Mouse (Mus musculus): ENCODE results near the gene Myo19. TPM values are rescaled to one million over a fixed set of nuclear protein-coding genes. Genes with fewer than 3 reads are reported as not detected.

Myo19 gene
- polyA plus RNA-seq (2015; fragmentation: Nextera tagmentation; extraction: Ambion mirVana) = 5.7 TPM in 2 replicates

- H3K36me3 ChIP-seq = peaks cover 41% of the 10 kb centered on the region
- peaks cover 17% of the 10 kb centered on the region for H3K4me1 ChIP-seq
- H3K9me3 ChIP-seq = no peaks in the 10 kb centered on the region
- H3K4me2 ChIP-seq = peak within 1 kb of the TSS; percentile 75
- peak within 1 kb of the TSS; percentile 85 for H3K4me3 ChIP-seq
- H3K9ac ChIP-seq = peak within 1 kb of the TSS; percentile 90
- no peaks in the 10 kb centered on the region for H3K27me3 ChIP-seq (replicated peaks)
- under 1% methylated on average over 78 of the region's 81 CpGs for WGBS
- H3K27ac ChIP-seq (replicated peaks) = peak within 1 kb of the TSS; percentile 92
- peak; percentile 93 for ATAC-seq (ENCODE audit: extremely low read depth, insufficient number of reproducible peaks, low FRiP score, low TSS enrichment)
Observed at GRCm38 (mm10) chr11:84879772-84880464, at the start of gene Myo19, which contains the start of gene Pigw. Gene Myo19 (plus strand): TSS chr11:84880148. Gene Pigw (minus strand): TSS chr11:84880285.

- Histone ChIP-seq H3K9ac (no peak overlapping the region), H3K27me3 (replicated peaks) (no peaks in the 10 kb centered on the region), H3K4me2 (no peak overlapping the region), H3K9me3 (no peaks in the 10 kb centered on the region), H3K4me1 (no peaks in the 10 kb centered on the region), H3K27ac (replicated peaks) (no peak overlapping the region), H3K4me3 (no peak overlapping the region), H3K36me3 (peaks cover 92% of the 10 kb centered on the region)
- no peak for ATAC-seq (ENCODE audit: extremely low read depth, insufficient number of reproducible peaks, low FRiP score, low TSS enrichment)
- 87% methylated on average over 2 of the region's 2 CpGs for WGBS
Observed at GRCm38 (mm10) chr11:84839330-84839729, 40.6 kb upstream of the Myo19 start.

GRCm38 (mm10) chr11:84846741-84847474 lies 33.0 kb upstream of the Myo19 start:
- no peak overlapping the region for H3K4me3 ChIP-seq
- no peaks in the 10 kb centered on the region for H3K4me1 ChIP-seq
- no peak overlapping the region for H3K4me2 ChIP-seq
- no peak overlapping the region for H3K9ac ChIP-seq
- peaks cover 84% of the 10 kb centered on the region for H3K36me3 ChIP-seq
- WGBS = 91% methylated on average over 15 of the region's 15 CpGs
- no peaks in the 10 kb centered on the region for H3K27me3 ChIP-seq (replicated peaks)
- H3K27ac ChIP-seq (replicated peaks) = no peak overlapping the region
- H3K9me3 ChIP-seq = no peaks in the 10 kb centered on the region
- ATAC-seq (ENCODE audit: extremely low read depth, insufficient number of reproducible peaks, low FRiP score, low TSS enrichment) = no peak

GRCm38 (mm10) chr11:84847475-84848090 lies 32.4 kb upstream of the Myo19 start:
- 82% methylated on average over 7 of the region's 7 CpGs for WGBS
- peaks cover 85% of the 10 kb centered on the region for H3K36me3 ChIP-seq
- no peaks in the 10 kb centered on the region for H3K27me3 ChIP-seq (replicated peaks)
- H3K27ac ChIP-seq (replicated peaks) = no peak overlapping the region
- no peaks in the 10 kb centered on the region for H3K4me1 ChIP-seq
- no peaks in the 10 kb centered on the region for H3K9me3 ChIP-seq
- no peak for ATAC-seq (ENCODE audit: extremely low read depth, insufficient number of reproducible peaks, low FRiP score, low TSS enrichment)
- no peak overlapping the region for H3K9ac ChIP-seq
- H3K4me3 ChIP-seq = no peak overlapping the region
- H3K4me2 ChIP-seq = no peak overlapping the region

- WGBS = 90% methylated on average over 6 of the region's 6 CpGs
Observed at GRCm38 (mm10) chr11:84855285-84855684, 24.7 kb upstream of the Myo19 start.

GRCm38 (mm10) chr11:84865268-84865667 lies 14.7 kb upstream of the Myo19 start:
- Histone ChIP-seq H3K4me1 (peaks cover 37% of the 10 kb centered on the region), H3K36me3 (peaks cover 41% of the 10 kb centered on the region), H3K9ac (peak overlapping the region; percentile 33; the same call in 1 of the 2 replicates), H3K9me3 (no peaks in the 10 kb centered on the region), H3K27ac (replicated peaks) (no peak overlapping the region), H3K4me2 (no peak overlapping the region), H3K27me3 (replicated peaks) (no peaks in the 10 kb centered on the region), H3K4me3 (no peak overlapping the region)
- WGBS = 59% methylated on average over 2 of the region's 2 CpGs
- ATAC-seq (ENCODE audit: extremely low read depth, insufficient number of reproducible peaks, low FRiP score, low TSS enrichment) = no peak

More at GRCm38 (mm10) chr11:84855285-84855684, 24.7 kb upstream of the Myo19 start:
- Histone ChIP-seq H3K27ac (replicated peaks) (no peak overlapping the region), H3K36me3 (peaks cover 83% of the 10 kb centered on the region), H3K9me3 (no peaks in the 10 kb centered on the region), H3K9ac (no peak overlapping the region), H3K4me3 (no peak overlapping the region), H3K27me3 (replicated peaks) (no peaks in the 10 kb centered on the region), H3K4me1 (no peaks in the 10 kb centered on the region), H3K4me2 (no peak overlapping the region)
- no peak for ATAC-seq (ENCODE audit: extremely low read depth, insufficient number of reproducible peaks, low FRiP score, low TSS enrichment)

GRCm38 (mm10) chr11:84867586-84867985 lies 12.4 kb upstream of the Myo19 start:
- no peak for ATAC-seq (ENCODE audit: extremely low read depth, insufficient number of reproducible peaks, low FRiP score, low TSS enrichment)
- Histone ChIP-seq H3K9me3 (no peaks in the 10 kb centered on the region), H3K27ac (replicated peaks) (no peak overlapping the region), H3K4me3 (peak overlapping the region; percentile 19), H3K9ac (no peak overlapping the region), H3K27me3 (replicated peaks) (no peaks in the 10 kb centered on the region), H3K4me1 (peaks cover 45% of the 10 kb centered on the region), H3K4me2 (peak overlapping the region; percentile 42), H3K36me3 (peaks cover 19% of the 10 kb centered on the region)
- 85% methylated on average over 2 of the region's 2 CpGs for WGBS

DNA sequence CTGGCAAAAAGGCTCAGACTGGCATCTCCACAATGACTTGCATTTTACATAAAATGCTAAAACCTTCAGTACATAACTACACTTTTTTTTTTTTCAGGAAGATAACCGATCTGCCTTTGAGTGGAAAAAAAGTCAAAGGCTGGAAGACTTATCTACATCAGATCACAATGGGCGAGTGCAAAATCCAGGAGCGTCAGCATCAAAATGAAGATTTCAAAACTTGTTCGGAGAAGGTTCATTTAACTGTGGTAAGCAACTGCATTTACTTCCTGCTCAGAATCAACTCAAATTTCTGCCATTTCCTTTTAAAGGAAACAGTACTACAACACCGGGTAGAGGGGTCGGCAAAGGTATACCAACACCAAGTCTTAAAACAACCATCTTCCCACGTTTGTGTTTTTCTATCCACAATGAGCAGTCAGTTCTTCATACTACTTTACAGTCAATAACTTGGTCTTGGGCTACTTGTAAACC lies 11.1 kb upstream of the Myo19 start:
- H3K36me3 ChIP-seq = peaks cover 14% of the 10 kb centered on the region
- H3K4me2 ChIP-seq = peak overlapping the region; percentile 93
- peak overlapping the region; percentile 94 for H3K27ac ChIP-seq (replicated peaks)
- H3K4me1 ChIP-seq = peaks cover 40% of the 10 kb centered on the region
- peak overlapping the region; percentile 98 for H3K9ac ChIP-seq
- H3K4me3 ChIP-seq = peak overlapping the region; percentile 97
- 8% methylated on average over 7 of the region's 7 CpGs for WGBS
- no peak for ATAC-seq (ENCODE audit: extremely low read depth, insufficient number of reproducible peaks, low FRiP score, low TSS enrichment)
- no peaks in the 10 kb centered on the region for H3K27me3 ChIP-seq (replicated peaks)
- H3K9me3 ChIP-seq = no peaks in the 10 kb centered on the region

DNA sequence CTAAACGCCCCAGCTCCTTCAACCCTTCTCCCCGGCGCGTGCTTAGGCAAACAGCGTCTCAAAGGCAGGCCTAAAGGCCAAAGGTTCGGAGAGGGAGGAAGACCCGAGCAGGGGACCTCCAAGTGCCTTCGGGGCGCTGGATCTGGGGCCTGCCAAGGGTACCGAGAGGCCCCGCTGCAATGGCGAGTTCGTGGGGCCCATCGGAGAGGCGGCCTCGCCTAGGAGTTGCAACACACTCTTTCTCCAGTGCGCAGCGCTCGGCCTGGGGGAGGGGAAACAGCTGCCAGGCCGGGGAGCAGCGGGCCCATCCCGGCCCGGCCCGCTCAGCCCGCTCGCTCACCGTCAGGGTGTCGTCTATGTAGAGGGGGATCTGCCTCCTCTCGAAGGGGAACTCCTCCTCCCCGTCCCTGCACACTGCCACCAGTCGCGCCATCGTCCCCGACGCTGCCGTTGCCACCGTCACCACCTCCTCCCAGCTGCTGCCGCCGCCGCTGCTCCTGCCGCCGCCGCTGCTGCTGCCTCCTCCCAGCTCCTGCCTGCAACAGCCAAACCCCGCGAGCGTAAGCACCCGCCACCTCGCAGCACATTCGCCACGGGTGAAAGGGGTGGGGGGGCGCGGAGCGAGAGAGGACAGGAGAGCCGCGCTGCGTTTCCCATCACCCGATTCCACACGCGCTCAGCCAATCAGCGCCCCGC lies 10.3 kb upstream of the Myo19 start:
- H3K4me3 ChIP-seq = peak overlapping the region; percentile 97
- peak; percentile 74 for ATAC-seq (ENCODE audit: extremely low read depth, insufficient number of reproducible peaks, low FRiP score, low TSS enrichment)
- no peaks in the 10 kb centered on the region for H3K27me3 ChIP-seq (replicated peaks)
- peaks cover 16% of the 10 kb centered on the region for H3K36me3 ChIP-seq
- H3K4me1 ChIP-seq = peaks cover 37% of the 10 kb centered on the region
- H3K27ac ChIP-seq (replicated peaks) = peak overlapping the region; percentile 94
- H3K9me3 ChIP-seq = no peaks in the 10 kb centered on the region
- peak overlapping the region; percentile 93 for H3K4me2 ChIP-seq
- peak overlapping the region; percentile 98 for H3K9ac ChIP-seq
- WGBS = under 1% methylated on average over 61 of the region's 61 CpGs

DNA sequence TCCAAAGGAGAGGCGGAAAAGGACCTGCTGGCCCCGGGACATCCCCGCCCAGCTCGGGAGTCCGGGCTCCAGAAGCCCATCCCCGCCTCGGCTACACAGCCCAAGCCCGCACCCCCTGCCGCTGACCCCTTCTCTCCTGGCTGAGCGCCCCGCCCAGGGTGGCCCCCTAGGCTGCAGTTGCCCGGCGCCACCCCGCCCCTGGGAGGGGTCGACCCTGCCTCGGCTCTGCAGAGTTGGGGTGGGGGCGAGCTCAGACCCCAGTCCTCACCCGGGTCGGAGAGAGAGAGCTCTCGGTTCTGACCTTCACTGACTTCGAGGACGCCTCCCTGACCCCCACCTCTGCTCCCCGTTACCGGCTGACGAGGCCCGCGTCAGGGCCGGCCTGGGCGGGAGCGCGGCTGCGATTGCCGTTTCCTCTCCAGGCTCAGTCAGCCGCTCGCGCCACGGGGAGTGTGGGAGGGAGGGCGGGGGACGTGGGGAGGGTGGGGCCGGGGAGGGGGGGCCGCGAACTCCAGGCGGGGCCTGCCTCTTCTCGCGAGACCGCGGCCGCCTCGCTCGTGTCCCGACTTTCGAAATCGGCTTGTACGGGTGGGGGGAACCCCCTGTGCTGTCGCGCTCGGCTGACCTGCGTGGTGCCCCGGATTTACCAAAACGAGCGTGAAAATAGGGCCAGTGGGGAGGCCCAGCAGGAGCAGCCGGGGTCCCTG lies 9.5 kb upstream of the Myo19 start, which contains the start of gene Ggnbp2:
Gene Ggnbp2, minus strand, starts transcription at position 481 of the 707 bp plus-strand sequence.
- H3K4me2 ChIP-seq = peak within 1 kb of the TSS; percentile 93
- peaks cover 30% of the 10 kb centered on the region for H3K4me1 ChIP-seq
- peaks cover 11% of the 10 kb centered on the region for H3K36me3 ChIP-seq
- peak within 1 kb of the TSS; percentile 99 for H3K27ac ChIP-seq (replicated peaks)
- H3K9ac ChIP-seq = peak within 1 kb of the TSS; percentile 98
- no peaks in the 10 kb centered on the region for H3K27me3 ChIP-seq (replicated peaks)
- H3K9me3 ChIP-seq = no peaks in the 10 kb centered on the region
- H3K4me3 ChIP-seq = peak within 1 kb of the TSS; percentile 97
- under 1% methylated on average over 48 of the region's 62 CpGs for WGBS
- peak; percentile 85 for ATAC-seq (ENCODE audit: extremely low read depth, insufficient number of reproducible peaks, low FRiP score, low TSS enrichment)

Data from heart, embryonic 13.5 days (tissue).